Mouse (Mus musculus) retina, embryonic 14.5 days (tissue): ENCODE measurements around the gene Olfr875.

Experiments used
- DNase-seq: peaks from one replicate; pipeline ENCODE4 v3.0.0-alpha.2; 2015; ENCODE audit warnings: low spot score

Olfr875 gene

GRCm38 (mm10) chr9:37771759-37772158, at the start of gene Olfr875:
Gene Olfr875 (plus strand): TSS chr9:37771857.
- no peak for DNase-seq

- DNase-seq: no peak
These were observed 37.3 kb upstream of the Olfr875 start for GRCm38 (mm10) chr9:37734310-37734709.

GRCm38 (mm10) chr9:37744806-37745205, 26.9 kb upstream of the Olfr875 start, which contains the start of gene Olfr874:
Gene Olfr874 (plus strand): TSS chr9:37745106.
- DNase-seq: no peak

GRCm38 (mm10) chr9:37750319-37751075, 21.2 kb upstream of the Olfr875 start:
- DNase-seq: peak; percentile 35

GRCm38 (mm10) chr9:37751467-37751866, 20.2 kb upstream of the Olfr875 start:
- DNase-seq: no peak

GRCm38 (mm10) chr9:37752006-37752405, 19.7 kb upstream of the Olfr875 start:
- no peak for DNase-seq

GRCm38 (mm10) chr9:37761728-37762127, 9.9 kb upstream of the Olfr875 start:
- DNase-seq: no peak

- no peak for DNase-seq
These were observed 9.1 kb upstream of the Olfr875 start for GRCm38 (mm10) chr9:37762541-37762940.

- DNase-seq: no peak
These were observed 996 bp upstream of the Olfr875 start for GRCm38 (mm10) chr9:37770661-37771060.

GRCm38 (mm10) chr9:37782766-37783260, 11.2 kb downstream of the Olfr875 start:
- peak; percentile 22 for DNase-seq

GRCm38 (mm10) chr9:37783394-37784387, 12.0 kb downstream of the Olfr875 start:
- peak; percentile 15 for DNase-seq

- no peak for DNase-seq
These were observed 14.8 kb downstream of the Olfr875 start for GRCm38 (mm10) chr9:37786411-37786810.

GRCm38 (mm10) chr9:37802055-37802454, 30.4 kb downstream of the Olfr875 start:
- DNase-seq: no peak

GRCm38 (mm10) chr9:37802731-37803130, 31.1 kb downstream of the Olfr875 start, which contains the start of gene Olfr876:
Gene Olfr876 (plus strand): TSS chr9:37803031.
- no peak for DNase-seq

- no peak for DNase-seq
These were observed 35.6 kb downstream of the Olfr875 start for GRCm38 (mm10) chr9:37807235-37807634.

GRCm38 (mm10) chr9:37808456-37808855, 36.8 kb downstream of the Olfr875 start:
- DNase-seq: no peak

- no peak for DNase-seq
These were observed 37.3 kb downstream of the Olfr875 start for GRCm38 (mm10) chr9:37808976-37809375.

GRCm38 (mm10) chr9:37814696-37815095, 43.0 kb downstream of the Olfr875 start:
- no peak for DNase-seq
